Mouse (Mus musculus) ES-E14 (cell line): ENCODE results near the gene Sptlc2. TPM values are rescaled to one million over a fixed set of nuclear protein-coding genes. Genes with fewer than 3 reads are reported as not detected.

Source experiments
- DNase-seq: peaks from one replicate; pipeline ENCODE4 v3.0.0-alpha.2; 2013; ENCODE audit warnings: low read depth, low spot score
- H3K27ac ChIP-seq: 2 replicates; pipeline ENCODE4 v1.5.1; 2012; ENCODE audit warnings: low read depth, mild to moderate bottlenecking, low read length, moderate library complexity, mixed read lengths; ENCODE audit not compliant: poor library complexity, insufficient read depth, severe bottlenecking
- H3K36me3 ChIP-seq: 2 replicates; pipeline ENCODE4 v1.6.1; 2012; ENCODE audit warnings: mild to moderate bottlenecking, low read length, moderate library complexity, mixed read lengths; ENCODE audit not compliant: control insufficient read depth, poor library complexity, insufficient read depth, severe bottlenecking
- H3K4me1 ChIP-seq, 2 experiments: fragments of 150-350 bp in 1 of 2; sonication (generic) in 1 of 2; 2 replicates each; pipeline ENCODE4 v1.6.1; 2012; ENCODE audit warnings: low read length in 2 of 2, mild to moderate bottlenecking in 1 of 2, mixed read lengths in 1 of 2; ENCODE audit not compliant: control insufficient read depth in 2 of 2, insufficient read depth in 2 of 2, poor library complexity in 1 of 2
- H3K4me3 ChIP-seq, 2 experiments: fragments of 150-350 bp in 1 of 2; sonication (generic) in 1 of 2; 2 replicates each; pipeline ENCODE4 v1.5.1; 2012; ENCODE audit warnings: low read length in 2 of 2, low read depth in 1 of 2, mild to moderate bottlenecking in 1 of 2, mixed read lengths in 1 of 2; ENCODE audit not compliant: insufficient read depth in 1 of 2, poor library complexity in 1 of 2, severe bottlenecking in 1 of 2
- H3K9ac ChIP-seq: 2 replicates; pipeline ENCODE4 v1.6.1; 2012; ENCODE audit warnings: low read depth, mild to moderate bottlenecking, low read length, mixed read lengths; ENCODE audit not compliant: poor library complexity, insufficient read depth, severe bottlenecking
- H3K9me3 ChIP-seq: fragments of 150-350 bp; sonication (generic); 2 replicates; pipeline ENCODE4 v1.6.1; 2012; ENCODE audit warnings: low read depth, mild to moderate bottlenecking, low read length; ENCODE audit not compliant: control insufficient read depth, insufficient read depth
- CHD2 ChIP-seq: IDR thresholded peaks from 2 replicates; pipeline ENCODE4 v1.6.1; 2014; ENCODE audit warnings: mild to moderate bottlenecking, low read depth, low read length, inconsistent platforms
- HCFC1 ChIP-seq: IDR thresholded peaks from 2 replicates; pipeline ENCODE4 v1.6.1; 2012; ENCODE audit warnings: low read length, inconsistent platforms, borderline replicate concordance; ENCODE audit not compliant: insufficient read depth
- MAFK ChIP-seq: IDR thresholded peaks from 2 replicates; pipeline ENCODE4 v1.6.1; 2014; ENCODE audit warnings: mild to moderate bottlenecking, low read depth, low read length, inconsistent platforms; ENCODE audit not compliant: insufficient read depth
- ZC3H11A ChIP-seq: IDR thresholded peaks from 2 replicates; pipeline ENCODE4 v1.6.1; 2012; ENCODE audit warnings: low read depth, mild to moderate bottlenecking, inconsistent platforms, low read length, borderline replicate concordance
- ZNF384 ChIP-seq: IDR thresholded peaks from 2 replicates; pipeline ENCODE4 v1.6.1; 2012; ENCODE audit warnings: low read depth, low read length, inconsistent platforms
- in situ Hi-C, 2 experiments: fragments of 600-800 bp; cut with MboI; formaldehyde crosslinking; loops; one replicate each; pipeline ENCODE4 v1.15.1; 2025; ENCODE audit warnings: low sequenced_read_pairs in 2 of 2, inconsistent platforms in 1 of 2; ENCODE audit not compliant: unreplicated experiment in 2 of 2
- total RNA-seq: library from RNA; depleted of rRNA; stranded (reverse); fragments of 300-350 nt; gene quantifications from 2 replicates; pipeline ENCODE4 v1.2.3, GENCODE M21; 2012; rRNA removed

Sptlc2 gene
- total RNA-seq, 1 experiment = 182 TPM

DNA sequence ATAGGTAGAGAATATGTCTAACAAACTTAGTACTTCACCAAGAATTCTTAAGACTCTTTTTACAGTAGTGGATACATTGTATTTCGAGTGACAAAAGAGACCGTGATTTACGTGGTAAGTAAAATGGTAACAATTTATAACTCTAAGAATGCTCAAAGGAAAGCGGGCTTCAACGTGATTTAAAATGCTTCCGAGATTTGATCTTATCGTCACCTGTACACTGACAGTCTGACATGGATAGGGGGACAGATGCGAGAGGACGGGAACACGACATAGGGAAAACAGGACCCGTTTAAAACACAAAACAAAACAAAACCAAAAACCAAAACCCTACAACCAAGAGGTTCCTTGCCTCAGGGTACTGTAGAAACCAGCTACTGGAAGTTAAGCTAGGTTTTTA is 122.7 kb downstream of the Sptlc2 start:
- peaks cover 0 to 3% of the 10 kb centered on the region in 2 experiments; a peak in 1 of 4 replicates for H3K4me1 ChIP-seq
- no peak overlapping the region for H3K27ac ChIP-seq
- no peak for TF ChIP-seq CHD2
- no peak for TF ChIP-seq ZNF384
- no peak for TF ChIP-seq HCFC1
- no peak for TF ChIP-seq ZC3H11A
- no peak for TF ChIP-seq MAFK
- no peak for DNase-seq
- no peaks in the 10 kb centered on the region for H3K9me3 ChIP-seq
- peak overlapping the region; percentile 89 to 93 for H3K4me3 ChIP-seq
- peaks cover 24% of the 10 kb centered on the region for H3K36me3 ChIP-seq
- peak overlapping the region; percentile 85 for H3K9ac ChIP-seq
- in situ Hi-C loops = no loop called here

DNA sequence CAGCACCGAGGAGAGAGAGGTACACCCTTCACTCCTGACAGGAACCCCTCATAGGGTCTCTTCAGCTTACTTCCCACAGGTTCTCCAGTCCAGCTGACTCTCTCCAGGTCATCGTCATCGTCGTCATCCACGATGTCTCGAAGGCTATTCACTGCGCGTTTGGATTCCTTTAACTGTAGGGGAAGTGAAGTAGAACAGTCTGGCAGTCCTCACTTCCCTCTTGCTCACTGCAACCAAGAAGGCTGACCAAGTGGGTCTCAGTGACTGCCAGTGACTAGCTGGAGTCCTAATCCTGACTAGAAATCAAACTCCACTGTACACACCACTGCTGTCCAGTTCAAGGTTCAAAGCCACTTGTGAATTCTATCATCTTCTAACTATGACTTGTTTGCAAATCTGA is 127.6 kb downstream of the Sptlc2 start:
- H3K9me3 ChIP-seq = no peaks in the 10 kb centered on the region
- no peaks in the 10 kb centered on the region for H3K4me1 ChIP-seq
- H3K9ac ChIP-seq = no peak overlapping the region
- no peak for DNase-seq
- H3K36me3 ChIP-seq = peaks cover 12% of the 10 kb centered on the region
- no peak overlapping the region for H3K27ac ChIP-seq
- TF ChIP-seq HCFC1 = no peak
- TF ChIP-seq MAFK = no peak
- TF ChIP-seq ZNF384 = no peak
- no peak for TF ChIP-seq ZC3H11A
- no peak for TF ChIP-seq CHD2
- H3K4me3 ChIP-seq = no peak overlapping the region
- in situ Hi-C loops = no loop called here

- H3K9me3 ChIP-seq = no peaks in the 10 kb centered on the region
- H3K36me3 ChIP-seq = peaks cover 24% of the 10 kb centered on the region
- H3K27ac ChIP-seq = no peak overlapping the region
- DNase-seq = no peak
- no peak overlapping the region for H3K9ac ChIP-seq
- no peaks in the 10 kb centered on the region for H3K4me1 ChIP-seq
- no peak overlapping the region for H3K4me3 ChIP-seq
- in situ Hi-C loops = no loop called here
- no peak for TF ChIP-seq MAFK
- TF ChIP-seq ZC3H11A = no peak
- TF ChIP-seq HCFC1 = no peak
- no peak for TF ChIP-seq ZNF384
- no peak for TF ChIP-seq CHD2
Measured at GRCm38 (mm10) chr12:87256629-87257028, 131.5 kb downstream of the Sptlc2 start.

Other genes with a start within 250 kb of the Sptlc2 start
- 16.9 and 22.6 TPM in 2 replicates for gene Gstz1, start 241.2 kb downstream of the Sptlc2 start, total RNA-seq
- 23.9 and 34.3 TPM in 2 replicates for gene Pomt2, start 240.4 kb downstream of the Sptlc2 start, total RNA-seq
- gene Samd15, start 188.6 kb downstream of the Sptlc2 start, total RNA-seq = 0.37 and 0.98 TPM in 2 replicates
- gene Tmed8, start 187.9 kb downstream of the Sptlc2 start, total RNA-seq = 8.6 and 10.6 TPM in 2 replicates
- gene Noxred1, start 149.6 kb downstream of the Sptlc2 start, total RNA-seq = 2.2 and 3.0 TPM in 2 replicates
- 29.8 and 36.3 TPM in 2 replicates for gene Vipas39, start 122.1 kb downstream of the Sptlc2 start, total RNA-seq
- 224 and 305 TPM in 2 replicates for gene Ahsa1, start 121.9 kb downstream of the Sptlc2 start, total RNA-seq
- 3.0 and 3.2 TPM in 2 replicates for gene Ism2, start 88.7 kb downstream of the Sptlc2 start, total RNA-seq
- 124 and 175 TPM in 2 replicates for gene Slirp, start 55.5 kb upstream of the Sptlc2 start, total RNA-seq
- 90.0 and 116 TPM in 2 replicates for gene Alkbh1, start 55.7 kb upstream of the Sptlc2 start, total RNA-seq
- 70.3 and 85.1 TPM in 2 replicates for gene Snw1, start 83.9 kb upstream of the Sptlc2 start, total RNA-seq
- gene Gm5788, start 106.4 kb upstream of the Sptlc2 start, total RNA-seq = 6.4 and 8.2 TPM in 2 replicates
- gene Gm8300, start 126.0 kb upstream of the Sptlc2 start, total RNA-seq = 21.0 and 24.1 TPM in 2 replicates
- gene Oog1, start 214.3 kb upstream of the Sptlc2 start, total RNA-seq = 0.13 TPM in 1 of 2 replicates, not detected in the other
- gene Gm4027, start 230.5 kb upstream of the Sptlc2 start, total RNA-seq = 22.2 and 29.9 TPM in 2 replicates